Mouse (Mus musculus) left cerebral cortex, adult 18-20 months (tissue): Measurements from ENCODE around the gene Cul3. TPM values are rescaled to one million over a fixed set of nuclear protein-coding genes. Genes with fewer than 3 reads are reported as not detected.
A peak's percentile ranks its signal among the peaks of the same experiment; 100 is the strongest.
"Not testable (repeated sequence)": the region's sequence is repeated elsewhere in the genome, so short reads cannot be mapped to it uniquely, and the experiment has no call there.

Experiments
- DNase-seq, 2 experiments: peaks; one replicate each; pipeline ENCODE4 v3.0.0; 2021 to 2022; ENCODE audit warnings: low spot score in 2 of 2, mixed read lengths in 1 of 2
- long read RNA-seq, 2 experiments: library from polyadenylated mRNA; stranded (forward); transcript quantifications; one replicate each; pipeline ENCODE4 v2.0.0; 2021
- total RNA-seq, 2 experiments: library from RNA; stranded (reverse); gene quantifications; 2 replicates each; pipeline ENCODE4 v1.2.3; 2021

The Cul3 gene
- 100 to 1,000 TPM; 121 to 143 TPM for total RNA-seq
- long read RNA-seq, experiment 1, full-length matches to known transcripts, result 98 of 117 reads
- long read RNA-seq, experiment 1, partial matches to known transcripts, result 6 of 117 reads
- long read RNA-seq, experiment 1, other reads (novel, unspliced or antisense), result 13 of 117 reads
- long read RNA-seq, experiment 2, full-length matches to known transcripts, result 60 of 79 reads
- long read RNA-seq, experiment 2, partial matches to known transcripts, result 4 of 79 reads
- long read RNA-seq, experiment 2, other reads (novel, unspliced or antisense), result 15 of 79 reads

DNA sequence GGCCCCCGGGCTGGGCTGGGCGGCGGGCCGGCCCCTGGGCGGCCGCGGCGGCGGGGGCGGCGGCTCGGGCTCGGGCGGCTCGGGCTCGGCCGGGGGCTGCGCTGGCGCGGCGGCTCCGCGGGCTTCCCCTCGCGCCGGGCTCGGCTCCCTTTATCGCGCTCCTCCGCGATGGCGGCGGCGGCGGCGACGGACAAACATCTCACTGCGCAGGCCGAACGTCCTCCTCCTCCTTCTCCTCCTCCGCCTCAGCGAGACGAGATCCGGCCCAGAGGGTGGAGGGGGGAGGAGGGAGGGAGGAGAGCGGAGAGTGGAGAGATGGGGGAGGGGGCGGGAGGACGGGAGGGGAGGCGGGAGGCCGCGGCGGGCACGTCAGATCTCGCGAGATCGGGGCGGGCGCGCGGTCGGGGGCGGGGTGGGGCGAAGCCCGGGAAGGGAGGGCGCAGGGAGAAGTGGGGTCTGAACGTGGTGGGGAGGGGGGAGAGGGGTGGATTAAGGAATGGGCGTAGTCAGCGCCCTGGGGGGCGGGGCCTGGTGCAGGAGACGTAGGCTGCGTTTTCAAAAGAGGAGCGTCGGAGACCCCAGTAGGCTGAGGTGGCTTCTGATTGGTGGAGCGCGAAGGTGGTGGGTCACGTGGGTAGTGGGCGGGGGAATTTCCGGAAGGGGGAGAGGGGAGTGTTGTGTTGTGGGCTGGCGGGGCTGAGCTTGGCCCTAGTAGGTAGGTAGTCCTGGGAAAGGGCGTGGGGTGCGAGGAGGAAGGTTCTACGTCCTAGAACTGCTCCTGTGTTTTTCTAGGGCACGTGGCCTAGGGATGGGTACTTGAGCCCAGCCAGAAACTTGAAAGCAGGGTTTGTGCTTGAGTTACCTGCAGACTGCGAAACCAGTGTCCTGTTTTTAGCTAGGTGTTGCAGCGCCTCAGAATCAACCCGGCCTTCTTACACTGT lies at the start of gene Cul3:
Gene Cul3, minus strand, starts transcription at position 45 of the 941 bp plus-strand sequence.
- DNase-seq, result peak; percentile 92 to 93

DNA sequence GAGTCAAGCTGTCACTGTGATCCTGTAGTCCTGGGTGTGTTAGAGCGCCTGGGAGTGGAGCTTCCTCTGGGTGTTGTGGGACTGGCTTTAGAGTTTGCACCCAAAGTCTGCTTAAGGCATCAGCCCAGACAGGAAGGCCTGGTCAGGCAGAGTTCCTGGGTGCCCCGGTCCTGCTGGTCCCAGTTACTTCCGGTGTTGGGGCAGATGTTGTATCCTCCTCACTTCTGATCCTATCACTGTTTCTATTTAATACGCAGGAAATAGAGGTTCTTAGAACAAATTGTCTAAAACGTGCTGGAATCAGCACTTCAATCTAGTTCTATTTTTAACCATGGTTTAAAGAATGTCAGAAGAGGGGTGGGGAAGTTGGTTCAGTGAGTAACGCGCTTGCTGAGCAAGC lies 49.2 kb upstream of the Cul3 start:
- no peak for DNase-seq

DNA sequence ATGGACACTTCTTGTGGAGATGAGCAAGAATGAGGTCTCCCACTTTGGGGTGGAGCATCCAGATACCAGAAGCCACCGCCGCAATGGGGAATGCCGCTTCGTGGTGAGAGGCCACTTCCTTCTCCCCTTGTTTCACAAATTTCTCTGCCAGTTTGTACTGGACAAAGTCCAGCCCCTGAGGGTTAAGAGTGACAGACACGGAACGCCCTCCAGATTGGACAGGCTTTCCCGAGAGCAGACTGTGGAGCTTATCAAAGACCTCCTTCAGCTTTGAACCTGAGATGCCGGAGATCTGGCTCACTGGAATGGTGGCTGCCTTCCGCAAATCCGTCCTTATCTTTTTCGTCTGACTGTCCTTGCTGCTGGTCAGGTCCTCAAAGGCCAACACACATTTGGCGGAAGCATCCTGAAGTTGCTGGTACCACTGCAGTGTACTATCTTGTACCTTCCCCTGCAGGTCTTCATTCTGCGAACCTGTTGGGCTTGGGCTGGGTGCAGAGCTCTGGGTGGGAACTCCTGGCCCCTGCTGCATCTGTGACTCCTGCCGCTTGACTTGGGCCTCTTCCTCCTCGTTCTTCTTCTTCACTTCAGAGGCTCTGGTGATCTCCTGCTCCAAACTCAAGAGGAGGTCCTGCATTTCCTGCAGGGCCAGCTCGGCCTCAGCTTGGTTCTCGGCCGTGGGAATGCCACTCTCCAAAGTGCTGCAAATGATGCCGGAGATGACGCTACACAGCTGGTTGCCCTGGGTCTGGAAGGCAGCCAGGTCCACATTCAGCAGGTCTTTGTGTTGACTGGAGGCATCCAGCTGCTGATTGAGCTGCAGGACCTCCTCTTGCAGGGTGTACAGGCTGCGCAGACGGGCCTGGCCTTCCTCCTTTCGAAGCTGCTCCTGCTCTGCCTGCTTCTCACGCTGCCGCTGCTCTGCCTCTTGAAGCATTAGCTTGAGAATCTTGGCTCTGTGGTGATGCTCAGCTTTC lies 43.6 kb upstream of the Cul3 start:
- no peak for DNase-seq

DNA sequence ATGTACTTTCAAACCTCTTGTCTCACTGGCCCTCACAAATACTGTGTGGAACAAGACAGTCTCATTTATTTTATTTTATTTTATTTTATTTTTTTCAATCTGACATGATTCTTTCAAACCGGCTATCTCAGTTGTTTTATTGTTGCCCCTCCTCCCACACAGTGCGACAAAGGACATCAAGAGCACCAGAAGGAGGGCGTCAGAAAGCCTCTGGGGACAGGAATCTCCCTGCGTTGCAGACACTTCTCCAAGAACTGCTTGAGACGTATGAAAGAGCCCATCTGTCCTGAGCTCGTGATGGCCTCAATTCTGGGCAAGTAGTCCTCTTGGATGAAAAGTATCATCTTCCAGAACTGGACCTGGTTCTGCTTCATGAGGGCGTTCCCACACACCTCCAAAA lies 42.6 kb upstream of the Cul3 start:
- DNase-seq, result no peak

DNA sequence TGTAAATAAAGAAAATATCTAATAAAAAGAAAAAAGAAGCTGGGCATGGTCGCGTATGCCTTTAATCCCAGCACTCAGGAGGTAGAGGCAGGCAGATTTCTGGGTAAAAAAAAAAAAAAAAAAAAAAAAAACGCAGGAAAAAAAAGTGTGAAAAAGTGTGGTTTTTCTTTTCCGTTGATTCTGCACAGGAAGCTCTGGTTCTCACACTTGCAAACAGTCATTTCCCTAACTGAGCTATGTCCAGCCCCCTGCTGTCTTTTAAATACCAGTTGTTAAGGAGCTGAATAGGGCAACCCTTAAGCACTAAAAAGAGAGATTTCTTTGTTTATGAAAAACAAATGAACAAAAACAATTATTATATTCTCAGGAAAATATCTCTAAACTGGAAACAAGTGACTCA lies 41.0 kb upstream of the Cul3 start:
- DNase-seq, result no peak

DNA sequence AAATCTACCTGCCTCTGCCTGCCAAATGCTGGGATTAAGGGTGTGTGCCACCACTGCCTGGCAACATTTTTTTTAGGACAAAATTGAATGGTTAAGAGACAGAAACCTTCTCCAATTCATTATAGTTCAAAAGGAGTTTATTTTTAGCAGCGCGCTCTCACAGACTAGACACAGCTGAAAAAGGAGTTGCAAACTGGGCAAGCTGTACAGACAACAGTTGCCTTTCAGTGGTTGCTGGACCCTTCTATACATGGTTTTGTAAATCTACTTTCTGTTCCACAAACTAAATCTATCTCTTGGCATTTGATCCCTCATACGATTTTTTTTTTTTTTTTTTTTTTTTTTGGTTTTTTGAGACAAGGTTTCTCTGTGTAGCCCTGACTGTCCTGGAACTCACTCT lies 31.7 kb upstream of the Cul3 start:
- no peak for DNase-seq

DNA sequence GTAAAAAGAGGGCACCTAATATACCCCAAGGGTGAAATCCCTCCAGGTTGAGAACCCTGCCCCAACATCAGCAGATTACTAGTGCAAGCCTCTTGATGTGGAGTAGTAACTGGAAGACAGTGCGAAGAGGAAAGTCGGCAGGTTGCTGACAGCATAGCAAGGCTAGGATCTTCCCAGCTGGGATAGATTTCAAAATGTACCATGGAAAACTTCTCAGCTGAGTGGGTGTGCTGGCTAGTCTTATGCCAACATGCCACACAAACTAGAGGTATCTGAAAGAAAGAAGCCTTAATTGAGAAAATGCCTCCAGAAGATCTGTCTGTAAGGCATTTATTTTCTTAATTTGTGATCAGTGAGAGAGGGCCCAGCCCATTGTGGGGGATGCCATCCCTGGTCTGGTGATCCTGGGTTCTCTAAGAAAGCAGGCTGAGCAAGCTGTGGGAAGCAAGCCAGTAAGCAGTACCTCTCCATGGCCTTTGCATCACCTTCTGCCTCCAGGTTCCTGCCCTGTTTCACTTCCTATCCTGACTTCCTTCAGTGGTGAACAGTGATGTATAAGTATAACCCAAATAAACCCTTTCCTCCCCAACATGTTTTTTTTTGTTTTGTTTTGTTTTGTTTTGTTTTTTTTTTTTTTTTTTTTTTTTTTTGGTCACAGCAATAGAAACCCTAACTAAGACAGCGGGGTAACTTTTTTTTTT lies 31.1 kb upstream of the Cul3 start:
- peak; percentile 9 to 23 for DNase-seq

DNA sequence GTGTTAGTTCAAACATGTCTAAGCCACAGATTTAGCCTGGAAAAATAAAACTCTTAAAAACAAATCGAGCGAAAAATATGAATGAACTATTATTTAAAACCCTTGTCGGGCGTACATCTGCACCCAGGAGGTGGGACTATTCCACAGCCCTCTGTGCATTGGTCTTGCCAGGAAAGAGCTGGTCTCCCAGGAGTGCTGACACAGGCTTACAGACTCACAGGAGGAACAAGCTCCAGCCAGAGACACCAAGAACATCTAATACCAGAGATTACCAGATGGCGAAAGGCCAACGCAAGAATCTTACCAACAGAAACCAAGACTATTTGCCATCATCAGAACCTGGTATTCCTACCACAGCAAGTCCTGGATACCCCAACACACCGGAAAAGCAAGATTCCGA lies 23.2 kb upstream of the Cul3 start:
- no peak for DNase-seq

DNA sequence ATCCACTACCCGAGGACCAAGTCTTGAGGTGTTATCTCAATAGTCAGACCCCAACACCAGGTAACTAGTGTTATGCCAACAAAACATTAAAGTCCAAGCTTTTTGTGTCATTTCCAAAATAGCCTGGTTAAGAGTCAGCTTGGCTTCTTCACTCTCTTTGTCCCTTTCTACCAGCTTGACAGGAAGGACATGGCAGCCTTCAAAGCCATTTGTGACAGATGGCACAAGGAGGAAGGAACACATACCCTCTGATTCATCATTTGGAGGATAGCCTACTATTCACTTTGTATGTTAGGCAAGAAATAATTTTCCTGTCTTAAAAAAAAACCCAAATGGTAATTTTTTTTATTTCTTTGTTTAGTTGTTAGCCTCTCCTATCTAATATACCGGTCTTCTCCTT lies 22.7 kb upstream of the Cul3 start:
- DNase-seq, result no peak

DNA sequence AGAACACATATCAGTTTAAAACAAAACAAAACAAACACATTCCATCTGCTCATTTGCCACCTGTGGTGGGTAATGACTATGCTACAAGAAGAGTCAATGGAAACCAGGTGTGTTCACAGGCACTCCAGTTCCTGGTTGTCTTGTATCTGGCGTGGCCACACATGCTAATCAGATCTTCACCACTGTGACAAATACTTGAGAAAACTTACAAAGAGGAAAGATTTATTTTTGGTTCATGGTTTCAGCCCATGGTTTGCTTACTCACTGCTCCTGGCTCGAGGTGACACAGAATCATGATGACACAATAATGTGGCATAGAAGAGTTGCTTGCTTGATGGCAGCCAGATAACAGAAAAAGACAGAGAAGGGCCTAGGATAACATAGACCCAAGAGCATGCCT lies 22.1 kb upstream of the Cul3 start:
- no peak for DNase-seq

DNA sequence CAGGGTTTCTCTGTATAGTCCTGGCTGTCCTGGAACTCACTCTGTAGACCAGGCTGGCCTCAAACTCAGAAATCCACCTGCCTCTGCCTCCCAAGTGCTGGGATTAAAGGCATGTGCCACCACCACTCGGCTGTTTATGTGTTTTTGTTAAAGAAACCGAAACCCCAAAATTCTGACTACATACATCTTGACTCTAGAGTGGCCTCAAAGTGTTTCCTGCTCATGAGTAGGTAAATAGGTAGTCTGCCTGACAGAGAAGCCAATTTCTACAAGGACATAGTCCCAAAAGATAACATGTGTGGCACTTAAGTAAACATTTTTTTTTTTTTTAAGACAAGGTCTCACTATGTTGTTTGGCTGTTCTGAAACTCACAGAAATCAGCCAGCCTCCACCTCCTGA lies 21.5 kb upstream of the Cul3 start:
- not testable (repeated sequence) for DNase-seq

DNA sequence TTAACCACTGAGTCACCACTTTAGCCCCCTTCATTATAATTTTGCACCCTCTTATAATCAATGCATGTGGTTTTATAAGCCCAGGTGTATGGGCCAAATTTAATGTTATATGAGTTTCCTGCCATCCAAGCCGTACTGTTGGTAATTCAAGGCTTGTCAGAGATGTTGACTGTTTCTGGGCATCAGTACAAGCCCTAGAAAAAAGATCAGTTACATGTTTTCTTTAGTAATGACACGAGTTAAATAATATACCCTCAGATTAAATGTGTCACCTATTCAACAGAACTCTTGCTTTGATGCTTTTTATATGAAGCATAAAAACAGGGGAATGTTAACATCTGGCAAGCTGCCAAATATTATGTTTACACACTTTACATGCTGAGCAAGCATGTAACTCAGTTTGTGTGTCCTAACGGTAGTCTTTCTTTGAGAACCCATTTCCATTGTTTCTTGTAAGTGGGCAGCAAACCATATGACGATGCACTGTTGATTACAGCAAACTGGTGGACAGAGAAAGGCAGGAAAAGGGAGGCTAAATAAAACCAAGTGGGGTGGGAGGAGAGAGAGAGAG lies 19.8 kb upstream of the Cul3 start:
- DNase-seq, result no peak

DNA sequence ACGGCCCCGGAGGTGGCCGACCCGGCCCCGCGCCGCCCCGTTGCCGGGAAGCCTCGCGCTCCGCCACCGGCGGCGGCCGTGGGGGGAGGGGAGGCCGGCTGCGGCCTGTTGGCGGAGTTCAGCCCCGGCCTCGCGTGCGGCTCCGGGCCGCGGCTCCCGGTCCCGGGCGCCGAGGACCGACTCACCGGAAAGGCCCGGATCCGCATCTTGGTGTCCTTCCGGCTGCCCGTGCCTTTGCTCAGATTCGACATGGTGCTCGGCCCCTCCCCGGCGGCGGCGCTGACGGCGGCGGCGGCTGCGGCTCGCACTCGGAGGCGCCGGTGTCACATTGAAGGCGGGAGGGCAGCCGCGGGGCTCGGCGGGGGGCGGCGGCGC lies 232 bp downstream of the Cul3 start:
- DNase-seq, result peak; percentile 31 to 58

DNA sequence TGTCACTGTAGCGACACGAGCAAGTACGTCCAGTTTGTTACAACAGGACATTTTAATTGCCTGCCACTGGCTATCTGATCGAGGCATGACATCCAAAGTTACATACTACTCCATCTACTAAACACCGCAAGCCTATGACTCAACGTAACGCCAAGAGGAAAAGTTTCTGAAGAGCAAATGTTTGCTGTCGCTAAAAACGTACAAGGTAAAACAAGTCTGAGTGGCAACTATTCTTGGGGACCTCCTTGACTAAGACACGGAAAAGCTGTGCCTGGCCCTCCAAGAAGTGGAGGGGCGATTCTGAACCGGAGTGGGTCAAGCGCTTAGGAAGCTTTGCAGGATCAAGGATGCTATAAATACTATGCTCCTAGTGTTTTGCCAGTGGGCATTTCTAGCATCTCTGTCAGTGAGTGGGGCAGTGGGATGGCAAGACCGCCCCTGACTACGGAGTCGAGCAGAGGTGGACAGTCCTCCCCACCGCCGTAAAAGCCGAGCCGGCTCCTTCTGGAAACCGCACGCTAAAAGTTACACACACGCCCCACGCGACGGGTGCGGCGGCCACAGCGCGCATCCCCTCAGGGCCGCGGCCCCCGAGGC lies 757 bp downstream of the Cul3 start:
- peak; percentile 4 to 17 for DNase-seq

DNA sequence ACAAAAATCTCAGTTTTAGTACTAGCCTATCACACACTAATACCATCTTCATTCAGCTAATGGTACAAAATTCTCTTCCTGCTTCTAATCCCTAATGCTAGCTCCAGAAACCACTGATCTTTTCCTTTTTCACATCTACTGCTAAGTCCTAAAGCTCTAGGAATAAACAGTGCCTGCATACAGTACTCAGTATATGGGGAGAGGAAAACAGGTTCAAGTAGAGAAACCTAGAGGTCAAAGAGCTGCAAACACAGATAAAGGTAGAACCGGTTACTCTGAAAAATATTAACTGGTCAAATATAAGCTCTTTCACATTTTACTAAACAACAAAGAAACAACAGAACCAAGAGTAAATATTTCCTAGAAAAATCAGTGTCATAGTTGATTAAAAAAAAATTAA lies 1.9 kb downstream of the Cul3 start:
- no peak for DNase-seq

DNA sequence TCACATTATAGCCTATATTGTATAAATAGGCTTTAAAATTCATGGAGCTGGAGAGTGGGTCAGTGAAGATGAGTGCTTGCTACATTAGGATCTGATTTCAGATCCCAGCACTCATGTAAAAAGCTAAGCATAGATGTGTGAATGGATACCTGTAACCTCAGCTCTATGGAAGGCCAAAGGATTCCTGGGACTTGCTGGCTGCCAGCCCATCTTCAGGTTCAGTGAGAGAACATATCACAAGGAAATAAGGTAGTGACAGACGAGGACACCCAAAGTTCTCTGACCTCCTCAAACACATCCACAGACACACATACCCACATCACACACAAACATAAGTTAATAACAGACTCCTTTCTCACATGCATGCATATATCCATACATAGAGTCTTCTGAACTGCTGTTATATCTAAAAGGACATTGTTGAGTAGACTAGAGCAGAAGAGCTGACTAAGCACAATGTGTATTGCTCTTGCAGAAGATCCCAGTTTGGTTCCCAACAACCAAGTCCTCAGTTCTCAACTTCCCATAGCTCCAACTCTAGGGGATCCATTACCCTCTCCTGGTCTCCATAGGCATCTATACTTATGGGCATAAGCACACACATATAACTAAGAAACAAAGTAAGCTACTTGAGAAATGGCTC lies 4.4 kb downstream of the Cul3 start:
- DNase-seq, result no peak

DNA sequence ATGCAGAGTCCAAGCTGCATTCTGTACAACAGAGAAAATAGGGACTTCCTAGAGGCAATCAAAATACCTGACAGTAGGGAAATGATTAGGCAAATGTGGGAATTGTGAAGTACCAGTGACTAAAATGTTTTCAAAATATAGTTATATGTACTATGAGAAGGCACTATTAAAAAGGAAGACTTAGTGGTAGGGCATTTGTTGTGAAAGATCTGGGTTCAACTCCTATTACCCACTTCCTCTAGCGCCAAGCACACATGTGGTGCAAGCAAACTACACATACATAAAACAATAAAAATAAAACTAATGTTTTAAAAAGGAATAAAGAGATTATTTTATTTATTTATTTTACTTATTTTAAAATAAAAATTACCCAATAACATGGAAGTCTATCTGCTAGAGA lies 5.2 kb downstream of the Cul3 start:
- no peak for DNase-seq

DNA sequence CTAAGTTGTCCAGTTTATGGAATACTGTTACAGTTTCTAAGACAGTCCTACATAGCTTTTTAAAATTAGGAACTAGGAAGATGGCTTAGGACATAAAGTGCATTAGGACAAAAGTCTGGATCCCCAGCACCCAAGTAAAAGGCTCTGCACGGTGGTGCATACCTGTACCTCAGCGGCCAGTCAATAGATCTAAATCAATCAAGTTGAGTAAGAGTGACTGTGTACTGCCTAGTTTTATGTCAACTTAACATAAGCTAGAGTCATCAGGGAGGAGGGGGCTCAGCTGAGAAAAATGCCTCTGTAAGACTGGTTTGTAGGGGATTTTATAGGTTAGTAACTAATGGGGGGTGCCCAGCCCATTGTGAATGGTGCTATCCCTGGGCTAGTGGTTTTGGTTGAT lies 9.3 kb downstream of the Cul3 start:
- DNase-seq, result no peak

DNA sequence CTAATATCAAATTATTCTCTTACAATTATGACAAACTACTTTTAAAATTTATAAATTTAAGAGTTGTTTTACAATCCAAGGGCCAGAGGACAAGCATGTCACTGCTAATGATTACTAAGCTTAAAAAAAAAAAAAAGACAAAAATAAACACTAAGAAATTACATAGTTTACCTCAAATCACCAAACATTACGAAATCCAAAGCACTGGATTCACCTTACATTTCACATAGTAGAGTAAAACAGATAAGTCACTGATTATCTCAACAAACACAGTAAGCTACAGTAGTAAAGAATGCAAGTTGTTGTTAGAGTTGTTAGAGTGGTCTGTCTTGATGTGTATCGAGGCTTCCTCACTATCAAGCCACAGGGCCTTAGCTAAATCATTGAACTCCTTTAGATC lies 14.5 kb downstream of the Cul3 start:
- DNase-seq, result no peak

DNA sequence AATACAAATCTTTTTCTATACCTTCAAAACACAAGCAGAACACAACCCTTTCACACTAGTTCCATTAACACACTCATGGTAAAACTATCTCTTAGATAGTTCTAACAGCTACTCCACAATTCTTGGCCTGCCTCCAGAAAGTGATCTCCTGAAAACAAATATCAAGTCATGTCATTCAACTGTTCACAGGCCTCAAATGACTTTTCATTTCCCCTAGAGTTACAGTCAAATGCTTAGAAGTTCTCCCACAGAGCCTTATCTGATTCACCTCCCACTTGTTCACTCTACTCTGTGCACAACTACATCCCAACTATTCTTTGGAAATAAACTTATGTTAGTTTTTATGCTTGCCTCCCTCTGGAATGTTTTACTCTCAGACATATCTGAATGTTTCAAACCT lies 15.9 kb downstream of the Cul3 start:
- no peak for DNase-seq
